Mouse (Mus musculus) lung, embryonic 14.5 days (tissue): ENCODE data around the gene Wtip. TPM values are rescaled to one million over a fixed set of nuclear protein-coding genes. Genes with fewer than 3 reads are reported as not detected.
A peak's percentile ranks its signal among the peaks of the same experiment; 100 is the strongest.
"Not testable (repeated sequence)": the region's sequence is repeated elsewhere in the genome, so short reads cannot be mapped to it uniquely, and the experiment has no call there.

Experiments used
- ATAC-seq: fragments of 200-750 bp; cut with Nextera tagmentation; 2 replicates; pipeline ENCODE4 v1.8.0; 2017; ENCODE audit warnings: mild to moderate bottlenecking, moderate TSS enrichment, moderate library complexity; ENCODE audit not compliant: insufficient read depth
- DNase-seq: peaks from one replicate; pipeline ENCODE4 v3.0.0-alpha.2; 2015
- H3K27ac ChIP-seq: fragments of 300-500 bp; sonication (generic); 2 replicates; pipeline ENCODE4 v1.5.1; 2014; ENCODE audit warnings: low read depth, mild to moderate bottlenecking, moderate library complexity
- H3K27me3 ChIP-seq: fragments of 300-500 bp; sonication (generic); 2 replicates; pipeline ENCODE4 v1.6.1; 2014; ENCODE audit warnings: low read length, control low read depth; ENCODE audit not compliant: insufficient read depth
- H3K36me3 ChIP-seq: fragments of 300-500 bp; sonication (generic); 2 replicates; pipeline ENCODE4 v1.6.1; 2014; ENCODE audit warnings: control low read depth; ENCODE audit not compliant: insufficient read depth
- H3K4me1 ChIP-seq: fragments of 300-500 bp; sonication (generic); 2 replicates; pipeline ENCODE4 v1.6.1; 2014; ENCODE audit warnings: antibody characterized with exemption, control low read depth; ENCODE audit not compliant: insufficient read depth
- H3K4me2 ChIP-seq: fragments of 300-500 bp; sonication (generic); 2 replicates; pipeline ENCODE4 v1.6.1; 2014; ENCODE audit warnings: mild to moderate bottlenecking
- H3K4me3 ChIP-seq: fragments of 300-500 bp; sonication (generic); 2 replicates; pipeline ENCODE4 v1.5.1; 2014; ENCODE audit warnings: low read depth, low read length
- H3K9ac ChIP-seq: fragments of 300-500 bp; sonication (generic); 2 replicates; pipeline ENCODE4 v1.6.1; 2014
- H3K9me3 ChIP-seq: fragments of 300-500 bp; sonication (generic); 2 replicates; pipeline ENCODE4 v1.6.1; 2016; ENCODE audit warnings: low read depth, low read length, control low read depth
- CTCF ChIP-seq: IDR thresholded peaks from 2 replicates; pipeline ENCODE4 v1.5.1; 2016; ENCODE audit warnings: antibody characterized with exemption, low read depth
- WGBS: fragments of 180-500 bp; shearing (Covaris S2); extraction: QIAGEN DNeasy Blood & Tissue Kit; methylation state at CpG from one replicate; pipeline ENCODE4 v1.1.7; 2014; 5-methylcytosine and 5-hydroxymethylcytosine counted together
- polyA plus RNA-seq: library from polyadenylated mRNA; unstranded; fragments of >200 nt; fragmentation: Nextera tagmentation; extraction: Ambion mirVana; gene quantifications from 2 replicates; pipeline ENCODE4 v1.2.1, GENCODE M21; 2014

The Wtip gene
- 7.1 and 10.1 TPM in 2 replicates for polyA plus RNA-seq

DNA sequence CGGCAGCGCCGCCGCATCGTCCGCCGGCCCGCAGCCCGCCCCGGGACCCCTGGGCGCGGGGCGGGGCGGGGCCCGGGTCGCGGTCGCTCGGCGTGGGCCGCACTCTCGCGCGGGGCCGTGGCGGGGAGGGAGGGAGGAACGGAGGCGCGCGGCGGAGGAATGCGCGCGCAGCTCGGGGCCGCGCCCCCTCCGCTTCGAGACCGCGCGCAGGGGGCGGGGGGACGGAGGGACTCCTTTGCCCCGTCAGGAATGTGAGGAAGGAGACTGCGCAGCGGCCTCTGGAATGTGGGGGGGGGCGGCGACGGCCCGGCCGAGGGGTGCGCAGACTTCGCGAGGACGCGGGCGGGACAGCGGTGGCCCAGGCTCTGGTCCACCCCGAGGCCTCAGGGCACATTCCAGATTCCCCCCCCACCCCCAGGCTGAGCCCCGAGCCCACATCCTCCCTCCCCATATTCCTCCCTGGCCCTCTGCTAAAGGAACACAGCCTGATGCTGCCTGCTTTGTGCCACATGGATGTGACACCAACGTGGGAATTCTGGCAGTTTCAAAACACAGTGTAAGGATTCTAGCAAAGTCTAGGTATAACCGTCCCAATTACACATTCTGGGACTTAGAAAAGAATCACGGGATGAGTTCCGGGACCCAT, at the start of gene Wtip:
Gene Wtip (minus strand): TSS at position 152 of the 646 bp plus-strand sequence.
- H3K4me3 ChIP-seq, result peak within 1 kb of the TSS; percentile 80
- peak; percentile 92 for DNase-seq
- WGBS, result 1% methylated on average over 35 of the region's 65 CpGs
- no peak for TF ChIP-seq CTCF
- peak within 1 kb of the TSS; percentile 95 for H3K9ac ChIP-seq
- peaks cover 7% of the 10 kb centered on the region for H3K4me1 ChIP-seq
- H3K9me3 ChIP-seq, result no peaks in the 10 kb centered on the region
- peak within 1 kb of the TSS; percentile 73 for H3K4me2 ChIP-seq
- ATAC-seq, result peak; percentile 94
- H3K27ac ChIP-seq, result peak within 1 kb of the TSS; percentile 91
- H3K27me3 ChIP-seq, result no peaks in the 10 kb centered on the region
- no peaks in the 10 kb centered on the region for H3K36me3 ChIP-seq

DNA sequence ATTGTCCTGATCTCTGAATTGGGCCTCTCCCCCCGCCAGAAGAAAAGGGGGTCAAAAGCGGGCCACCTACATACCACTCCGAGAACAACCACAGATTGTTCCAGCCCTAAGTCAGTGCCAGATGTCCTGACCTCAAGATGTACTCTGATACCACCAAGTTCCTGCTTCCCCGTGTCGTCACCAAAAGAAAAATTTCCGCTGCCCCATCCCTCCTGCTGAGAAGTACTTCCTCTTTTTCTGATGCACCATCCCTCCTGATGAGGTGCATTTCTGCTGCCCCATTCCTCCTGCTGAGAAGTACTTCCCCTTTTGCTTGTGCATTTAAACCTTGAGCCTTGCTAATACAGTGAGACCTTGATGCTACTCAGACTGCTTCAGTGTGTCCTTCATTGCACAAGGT, 43.2 kb upstream of the Wtip start:
- H3K4me1 ChIP-seq, H3K4me2 ChIP-seq, ATAC-seq, H3K9ac ChIP-seq, H3K4me3 ChIP-seq, DNase-seq, H3K27ac ChIP-seq, H3K36me3 ChIP-seq, H3K9me3 ChIP-seq, H3K27me3 ChIP-seq: not testable (repeated sequence)
- 78% methylated on average over 6 of the region's 6 CpGs for WGBS

DNA sequence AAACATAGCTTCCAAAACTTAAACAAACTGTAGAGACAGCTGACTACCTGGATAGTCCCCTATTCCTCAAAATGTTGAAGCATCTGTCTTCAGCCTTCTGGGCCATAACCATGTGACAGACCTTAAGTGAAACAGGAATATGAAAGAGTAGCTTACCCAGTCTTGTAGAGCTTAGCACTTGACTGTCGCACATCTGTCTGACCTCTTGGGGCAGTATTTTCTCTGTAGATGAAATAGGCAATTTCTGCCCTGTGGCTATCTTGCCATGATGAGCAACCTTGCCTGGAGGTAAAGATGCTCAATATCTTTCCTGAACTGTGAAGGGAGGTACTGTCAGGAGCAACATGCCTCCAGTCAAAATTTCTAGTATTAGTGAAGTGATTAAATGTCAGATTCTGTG, 39.2 kb upstream of the Wtip start:
- no peaks in the 10 kb centered on the region for H3K9me3 ChIP-seq
- 44% methylated on average over 1 of the region's 1 CpGs for WGBS
- no peaks in the 10 kb centered on the region for H3K27me3 ChIP-seq
- no peaks in the 10 kb centered on the region for H3K36me3 ChIP-seq
- H3K9ac ChIP-seq, result no peak overlapping the region
- TF ChIP-seq CTCF, result no peak
- ATAC-seq, result no peak
- no peak overlapping the region for H3K4me2 ChIP-seq
- no peak overlapping the region for H3K27ac ChIP-seq
- H3K4me1 ChIP-seq, result no peaks in the 10 kb centered on the region
- no peak for DNase-seq
- H3K4me3 ChIP-seq, result no peak overlapping the region

DNA sequence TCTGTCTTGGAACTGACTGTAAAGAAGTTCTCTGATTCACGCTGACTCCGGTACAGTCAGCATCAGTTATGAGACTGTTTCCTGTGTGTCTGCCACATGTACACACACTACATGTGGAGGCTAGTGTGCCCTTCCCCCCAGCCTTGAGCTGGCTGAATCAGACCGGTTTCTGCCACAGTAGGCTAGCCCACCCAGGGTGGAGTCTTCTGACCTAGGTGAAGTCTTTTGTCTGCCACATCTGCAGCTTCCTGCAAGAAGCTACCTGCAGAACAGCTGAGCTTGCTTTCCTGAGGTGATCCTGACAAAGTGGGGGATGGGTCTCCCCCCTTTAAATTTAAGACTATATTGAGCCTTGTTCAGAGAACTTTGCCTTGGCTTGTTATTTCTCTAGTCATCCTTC, 36.4 kb upstream of the Wtip start, which contains the start of gene Uba2:
Gene Uba2 (minus strand): TSS at position 146 of the 400 bp plus-strand sequence.
- Histone ChIP-seq H3K4me1 (0 out of 2 replicates have a peak, but pooled peaks cover 3% of the 10 kb centered on the region), H3K27me3 (no peaks in the 10 kb centered on the region), H3K36me3 (peaks cover 10% of the 10 kb centered on the region), H3K9me3 (no peaks in the 10 kb centered on the region), H3K4me3 (peak within 1 kb of the TSS; percentile 96), H3K4me2 (peak within 1 kb of the TSS; percentile 71), H3K27ac (peak within 1 kb of the TSS; percentile 89), H3K9ac (peak within 1 kb of the TSS; percentile 96)
- TF ChIP-seq CTCF, result no peak
- 79% methylated on average over 3 of the region's 3 CpGs for WGBS
- DNase-seq, result no peak
- no peak for ATAC-seq

- WGBS, result 9% methylated on average over 30 of the region's 30 CpGs
- Histone ChIP-seq H3K4me2 (peak overlapping the region; percentile 71), H3K9ac (peak overlapping the region; percentile 96), H3K4me3 (peak overlapping the region; percentile 96), H3K4me1 (0 out of 2 replicates have a peak, but pooled peaks cover 3% of the 10 kb centered on the region), H3K9me3 (no peaks in the 10 kb centered on the region), H3K36me3 (peaks cover 17% of the 10 kb centered on the region), H3K27ac (peak overlapping the region; percentile 89), H3K27me3 (no peaks in the 10 kb centered on the region)
- ATAC-seq (peak; percentile 98), DNase-seq (peak; percentile 96)
- TF ChIP-seq CTCF, result no peak
These were observed 35.6 kb upstream of the Wtip start for GRCm38 (mm10) chr7:34168470-34169251.

GRCm38 (mm10) chr7:34167766-34168469, 34.9 kb upstream of the Wtip start:
- H3K27me3 ChIP-seq, result no peaks in the 10 kb centered on the region
- peak; percentile 77 for ATAC-seq
- H3K4me3 ChIP-seq, result peak overlapping the region; percentile 96
- no peak for TF ChIP-seq CTCF
- H3K9me3 ChIP-seq, result no peaks in the 10 kb centered on the region
- WGBS, result 0% methylated on average over 54 of the region's 54 CpGs
- peak overlapping the region; percentile 96 for H3K9ac ChIP-seq
- H3K4me2 ChIP-seq, result peak overlapping the region; percentile 71
- H3K27ac ChIP-seq, result peak overlapping the region; percentile 89
- DNase-seq, result peak; percentile 35
- H3K4me1 ChIP-seq, result 0 out of 2 replicates have a peak, but pooled peaks cover 3% of the 10 kb centered on the region
- peaks cover 24% of the 10 kb centered on the region for H3K36me3 ChIP-seq

DNA sequence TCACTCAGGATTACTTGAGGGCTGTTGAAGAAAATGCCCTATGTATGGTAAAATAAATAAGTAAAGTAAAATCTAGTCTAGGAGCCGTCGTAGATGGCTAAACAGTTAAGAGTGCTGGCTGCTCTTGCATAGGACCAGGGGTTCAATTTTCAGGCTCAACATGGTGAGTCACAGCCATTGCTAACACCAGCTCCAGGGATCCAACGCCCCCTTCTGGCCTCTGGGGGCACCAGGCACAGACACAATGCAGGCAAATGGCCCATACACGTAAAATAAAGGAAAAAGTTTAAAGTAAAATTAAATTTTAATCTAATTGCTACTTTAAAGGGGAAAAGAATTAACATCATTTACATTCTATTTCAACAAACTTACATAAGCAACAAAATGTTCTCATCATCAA, 33.8 kb upstream of the Wtip start:
- ATAC-seq, result no peak
- Histone ChIP-seq H3K9ac (peak overlapping the region; percentile 36; the same call in 1 of the 2 replicates), H3K4me2 (peak overlapping the region; percentile 52), H3K27me3 (no peaks in the 10 kb centered on the region), H3K27ac (no peak overlapping the region), H3K9me3 (no peaks in the 10 kb centered on the region), H3K4me3 (peak overlapping the region; percentile 20; the same call in 1 of the 2 replicates), H3K4me1 (0 out of 2 replicates have a peak, but pooled peaks cover 3% of the 10 kb centered on the region), H3K36me3 (peaks cover 35% of the 10 kb centered on the region)
- peak; percentile 43 for TF ChIP-seq CTCF
- DNase-seq, result peak; percentile 55
- WGBS, result 49% methylated on average over 4 of the region's 4 CpGs
